Comparison of ENCODE assay signal across 13 mouse cellular contexts in the genomic region with DNA sequence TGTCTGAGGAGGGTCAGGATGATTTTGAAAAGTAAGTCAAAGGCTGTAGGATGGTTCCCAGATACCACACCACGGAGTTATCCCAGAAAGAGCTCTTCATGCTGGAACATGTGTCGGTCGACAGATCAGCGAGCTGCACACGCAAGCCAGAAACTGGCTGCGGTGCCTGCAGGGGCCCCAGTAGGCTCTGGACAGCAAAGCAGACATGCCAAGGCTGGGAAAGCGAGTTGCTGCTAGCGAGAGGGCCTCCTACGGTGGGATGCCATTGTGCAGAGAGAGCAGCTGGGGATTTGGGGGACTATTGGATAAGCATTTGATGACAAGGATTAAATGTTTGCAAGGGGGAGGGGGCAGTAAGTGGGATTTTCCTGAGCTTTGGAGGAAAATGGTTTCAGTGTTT.
DNase-seq lines count a peak whose midpoint lies in the region; ATAC-seq lines count a peak whose summit lies in the region.
"Had no signal": no experiment of that assay in that cellular context is flagged by ENCODE, and none has a peak within 500 bp of the region (broad histone marks: within the 10 kb centered on the region; RNA-seq: fewer than 3 reads in every experiment).

No protein-coding gene starts in this region.

- H3K4me1 ChIP-seq in neural tube, embryonic 11.5 days (ENCODE audit: control insufficient read depth, insufficient read depth, low read length): peaks cover 14% of the 10 kb centered on the region
- H3K4me1 ChIP-seq in midbrain, embryonic 11.5 days (ENCODE audit: control insufficient read depth, insufficient read depth, low read length): peaks cover 16% of the 10 kb centered on the region

- H3K4me2 ChIP-seq in neural tube, embryonic 11.5 days (ENCODE audit: low read depth): no peak overlapping the region
- H3K4me2 ChIP-seq in midbrain, embryonic 11.5 days: peak overlapping the region; percentile 16; the same call in 1 of the 2 replicates
- H3K4me2 ChIP-seq: limb, embryonic 15.5 days had no signal

- H3K9me3 ChIP-seq in neural tube, embryonic 11.5 days (ENCODE audit: control insufficient read depth, low read length): no peaks in the 10 kb centered on the region
- H3K9me3 ChIP-seq in midbrain, embryonic 11.5 days (ENCODE audit: control insufficient read depth, low read length): no peaks in the 10 kb centered on the region
- H3K9me3 ChIP-seq: limb, embryonic 15.5 days had no signal

- H3K27me3 ChIP-seq in neural tube, embryonic 11.5 days (ENCODE audit: control insufficient read depth, insufficient read depth, low read length): 0 out of 2 replicates have a peak, but pooled peaks cover 8% of the 10 kb centered on the region
- H3K27me3 ChIP-seq in midbrain, embryonic 11.5 days (ENCODE audit: control insufficient read depth, insufficient read depth, low read length): no peaks in the 10 kb centered on the region
- H3K27me3 ChIP-seq: limb, embryonic 15.5 days had no signal

- H3K9ac ChIP-seq in neural tube, embryonic 11.5 days (ENCODE audit: low read length): no peak overlapping the region
- H3K9ac ChIP-seq in midbrain, embryonic 11.5 days (ENCODE audit: low read length): no peak overlapping the region
- H3K9ac ChIP-seq: limb, embryonic 15.5 days had no signal

- peak; percentile 13 to 16 for DNase-seq in cerebellum, postnatal 25 days
- DNase-seq in cerebellum, adult 9-11 months: no peak
- DNase-seq in neural tube, embryonic 11.5 days (ENCODE audit: low spot score): peak; percentile 66
- no peak for DNase-seq in neural tube, embryonic 10.5 days (ENCODE audit: extremely low spot score, low spot score)
- DNase-seq in midbrain, embryonic 11.5 days (ENCODE audit: low spot score, missing footprints): peak; percentile 92
- no peak for DNase-seq in adrenal gland, adult 2 months
- no peak for DNase-seq in layer of hippocampus, postnatal 14 days (ENCODE audit: low spot score in 2 of 2)
- no peak for DNase-seq in urinary bladder, postnatal 4 days (ENCODE audit: low spot score in 2 of 2)
- DNase-seq: adrenal gland, postnatal 10 days; cerebellum, adult 2 months; kidney, postnatal 36 days; thymus, postnatal 36 days had no signal

- 0 out of 2 replicates have a peak overlapping the region, but pooled peaks have one; percentile 35 for H3K27ac ChIP-seq in neural tube, embryonic 11.5 days (ENCODE audit: low read depth, low read length)
- H3K27ac ChIP-seq in midbrain, embryonic 11.5 days (ENCODE audit: low read depth, low read length): peak overlapping the region; percentile 7; the same call in 1 of the 2 replicates
- H3K27ac ChIP-seq: limb, embryonic 15.5 days had no signal

- 17% methylated on average over 9 of the region's 9 CpGs for WGBS in neural tube, embryonic 11.5 days
- 2% methylated on average over 9 of the region's 9 CpGs for WGBS in midbrain, embryonic 11.5 days

- no peaks in the 10 kb centered on the region for H3K36me3 ChIP-seq in neural tube, embryonic 11.5 days (ENCODE audit: control insufficient read depth, insufficient read depth, low read length)
- H3K36me3 ChIP-seq in midbrain, embryonic 11.5 days (ENCODE audit: control insufficient read depth, insufficient read depth, low read length): no peaks in the 10 kb centered on the region
- H3K36me3 ChIP-seq: limb, embryonic 15.5 days had no signal

- H3K4me3 ChIP-seq in neural tube, embryonic 11.5 days (ENCODE audit: low read depth, low read length): no peak overlapping the region
- H3K4me3 ChIP-seq in midbrain, embryonic 11.5 days (ENCODE audit: low read depth, low read length): no peak overlapping the region
- H3K4me3 ChIP-seq: limb, embryonic 15.5 days had no signal

- ATAC-seq in neural tube, embryonic 11.5 days (ENCODE audit: insufficient read depth, low FRiP score, low TSS enrichment): no peak
- ATAC-seq in midbrain, embryonic 11.5 days (ENCODE audit: low FRiP score): peak; percentile 88

Comparison
In these comparisons a context has a peak if more than half of its experiments do, and no peak if none do; other contexts are left out.
1. DNase-seq: peak in cerebellum, postnatal 25 days (2 of 2), neural tube, embryonic 11.5 days (single experiment) and midbrain, embryonic 11.5 days (single experiment); none in cerebellum, adult 9-11 months (single experiment), neural tube, embryonic 10.5 days (single experiment), adrenal gland, adult 2 months (single experiment), layer of hippocampus, postnatal 14 days (0 of 2) and urinary bladder, postnatal 4 days (0 of 2).